8 mouse cellular contexts compared by ENCODE assay signal in genomic region chr7:144217192-144217591, GRCm38 (mm10).
DNase-seq lines count a peak whose midpoint lies in the region; TF ChIP-seq lines count a peak whose summit lies in the region.
"Had no signal": no experiment of that assay in that cellular context is flagged by ENCODE, and none has a peak within 500 bp of the region (broad histone marks: within the 10 kb centered on the region; RNA-seq: fewer than 3 reads in every experiment).

No protein-coding gene starts in this region.

- no peak for TF ChIP-seq POLR2A in ES-Bruce4 (IDR thresholded peaks at IDR 0.05; ENCODE audit: insufficient read depth, low read length)

- peak; percentile 95 for TF ChIP-seq CTCF in ES-Bruce4 (IDR thresholded peaks at IDR 0.05; ENCODE audit: low read depth, low read length)

- H3K9me3 ChIP-seq in ES-Bruce4 (replicated peaks; ENCODE audit: control insufficient read depth, insufficient read depth, low read length, poor library complexity, severe bottlenecking): no peaks in the 10 kb centered on the region
- H3K9me3 ChIP-seq: liver, embryonic 15.5 days had no signal

- TF ChIP-seq EP300 in ES-Bruce4 (IDR thresholded peaks at IDR 0.05; ENCODE audit: insufficient read depth, low read depth, low read length): no peak

- no peak overlapping the region for H3K9ac ChIP-seq in ES-Bruce4 (ENCODE audit: low read depth, poor library complexity, severe bottlenecking)
- H3K9ac ChIP-seq: liver, embryonic 15.5 days had no signal

- H3K36me3 ChIP-seq in ES-Bruce4 (ENCODE audit: control insufficient read depth, insufficient read depth, low read length, poor library complexity, severe bottlenecking): no peaks in the 10 kb centered on the region
- H3K36me3 ChIP-seq: liver, embryonic 15.5 days had no signal

- H3K27me3 ChIP-seq in ES-Bruce4 (ENCODE audit: control insufficient read depth, insufficient read depth, low read length, poor library complexity, severe bottlenecking): no peaks in the 10 kb centered on the region
- H3K27me3 ChIP-seq: liver, embryonic 15.5 days had no signal

- no peak overlapping the region for H3K4me3 ChIP-seq in ES-Bruce4 (ENCODE audit: low read depth, low read length)
- H3K4me3 ChIP-seq: liver, embryonic 15.5 days had no signal

- H3K27ac ChIP-seq in ES-Bruce4 (ENCODE audit: insufficient read depth, low read length): no peak overlapping the region
- H3K27ac ChIP-seq: liver, embryonic 15.5 days had no signal

- H3K4me1 ChIP-seq in ES-Bruce4 (ENCODE audit: control insufficient read depth, insufficient read depth, low read length): no peaks in the 10 kb centered on the region
- H3K4me1 ChIP-seq: liver, embryonic 15.5 days had no signal

- DNase-seq in ZHBTc4 (ENCODE audit: low read depth, low spot score): peak; percentile 76
- DNase-seq in cerebellum, postnatal 4 days (ENCODE audit: low spot score in 2 of 2): peak; percentile 61 to 81
- DNase-seq in gastrocnemius, postnatal 10 days: peak; percentile 65
- peak; percentile 77 for DNase-seq in kidney, postnatal 14 days
- DNase-seq in lung, postnatal 36 days: peak; percentile 76
- peak; percentile 79 for DNase-seq in right cerebral cortex, postnatal 25 days
